Mouse (Mus musculus): ENCODE data around the gene Adnp.
"Not testable (repeated sequence)": the region's sequence is repeated elsewhere in the genome, so short reads cannot be mapped to it uniquely, and the experiment has no call there.

The Adnp gene

DNA sequence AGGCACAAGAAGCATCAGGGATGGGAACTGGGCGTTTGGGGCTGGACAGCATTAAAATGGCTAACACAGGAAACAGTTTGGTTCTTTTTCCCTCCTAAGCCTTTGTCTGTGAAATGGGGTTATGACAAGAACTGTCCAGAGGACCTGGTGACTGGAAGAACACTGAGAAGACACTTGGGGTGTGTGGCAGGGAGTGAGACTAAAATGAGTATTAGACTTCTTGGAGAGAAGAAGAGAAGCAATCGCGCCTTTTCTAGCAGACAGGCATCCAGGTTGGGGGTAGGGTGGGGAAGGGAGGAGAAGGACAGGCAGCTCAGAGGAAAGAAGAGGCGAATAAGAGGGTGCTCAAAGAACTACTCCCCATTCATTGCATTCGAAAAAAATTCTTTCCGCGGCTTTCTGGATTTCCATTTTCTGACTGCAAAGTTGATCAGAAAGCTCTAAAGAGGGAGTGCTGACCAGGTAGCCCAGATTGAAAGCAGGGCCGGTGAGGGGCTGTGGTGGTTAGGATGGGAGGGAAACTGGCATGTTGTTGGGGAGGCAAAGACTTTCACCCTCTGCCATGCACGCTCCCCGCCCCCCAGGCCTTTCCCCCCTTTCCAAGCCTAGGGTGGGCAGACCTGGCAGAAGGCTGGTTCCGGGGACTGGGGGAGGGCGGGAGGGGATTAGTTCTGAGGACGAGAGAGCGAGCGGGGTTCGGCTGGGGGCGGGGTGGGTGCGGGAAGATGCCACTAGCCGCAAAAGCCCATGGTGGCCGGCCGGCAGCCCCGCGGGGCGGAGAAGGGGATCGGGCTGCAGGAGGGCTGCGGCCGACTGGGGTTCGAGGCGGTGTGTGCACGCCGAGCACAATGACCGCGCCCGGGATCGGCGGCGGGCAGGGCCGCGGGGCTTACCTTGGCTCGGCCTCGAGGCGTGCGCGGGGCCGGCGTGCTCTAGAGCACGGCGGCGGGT is 956 bp downstream of the Adnp start:
- DNase-seq (ENCODE audit: low spot score in 2 of 2) = no peak

DNA sequence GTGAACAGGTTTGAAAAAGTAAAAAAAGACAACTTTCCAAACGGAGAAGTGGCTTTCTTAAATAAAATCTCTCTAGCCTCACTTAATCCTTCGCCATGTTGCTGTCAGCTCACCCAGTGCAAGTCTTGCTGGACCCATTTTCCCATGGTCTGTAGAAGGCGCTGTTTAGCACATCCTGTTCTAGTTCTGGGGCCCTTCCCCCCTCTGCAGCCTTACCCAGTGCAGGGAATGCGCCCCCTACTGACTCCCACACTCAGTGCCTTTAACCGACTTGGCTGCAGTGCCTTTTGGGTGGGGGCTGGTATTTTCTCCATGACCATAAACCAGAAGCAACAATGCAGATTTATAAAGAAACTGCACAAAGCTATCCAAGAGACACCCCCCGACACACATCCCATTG is 1.6 kb downstream of the Adnp start:
- peak; percentile 77 to 95 for DNase-seq (ENCODE audit: low spot score in 2 of 2)

- no peak for DNase-seq (ENCODE audit: low spot score in 2 of 2)
Measured at GRCm38 (mm10) chr2:168204476-168204999, 2.4 kb downstream of the Adnp start.

DNA sequence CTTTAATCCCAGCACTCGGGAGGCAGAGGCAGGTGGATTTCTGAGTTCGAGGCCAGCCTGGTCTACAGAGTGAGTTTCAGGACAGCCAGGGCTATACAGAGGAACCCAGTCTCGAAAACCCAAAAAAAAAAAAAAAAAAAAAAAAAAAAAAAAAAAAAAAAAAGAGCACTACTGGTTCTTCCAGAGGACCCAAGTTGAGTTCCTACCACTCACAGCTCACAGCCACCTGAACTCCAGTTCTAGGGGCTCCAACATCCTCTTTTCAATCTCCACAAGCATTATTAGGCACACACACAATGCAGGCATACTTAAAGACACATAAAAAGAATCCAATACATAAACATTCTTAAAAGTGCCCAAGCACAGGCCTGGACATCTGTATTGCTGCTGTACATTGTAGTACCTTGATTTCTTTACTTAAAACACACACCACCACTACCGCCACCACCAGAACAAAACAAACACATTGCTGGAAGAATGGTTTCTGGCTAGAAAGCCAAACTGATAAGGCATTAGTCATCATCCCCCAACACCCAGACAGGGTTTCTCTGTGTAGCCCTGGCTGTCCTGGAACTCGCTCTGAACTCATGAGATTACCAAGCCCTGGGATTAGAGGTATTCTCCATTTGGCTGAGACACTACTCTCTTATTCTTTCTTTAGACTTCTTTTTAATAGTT is 6.8 kb downstream of the Adnp start:
- no peak for DNase-seq (ENCODE audit: low spot score in 2 of 2)

GRCm38 (mm10) chr2:168199476-168199875 is 7.4 kb downstream of the Adnp start:
- no peak for DNase-seq (ENCODE audit: low spot score in 2 of 2)

GRCm38 (mm10) chr2:168198421-168198820 is 8.5 kb downstream of the Adnp start:
- DNase-seq (ENCODE audit: low spot score in 2 of 2) = no peak

DNA sequence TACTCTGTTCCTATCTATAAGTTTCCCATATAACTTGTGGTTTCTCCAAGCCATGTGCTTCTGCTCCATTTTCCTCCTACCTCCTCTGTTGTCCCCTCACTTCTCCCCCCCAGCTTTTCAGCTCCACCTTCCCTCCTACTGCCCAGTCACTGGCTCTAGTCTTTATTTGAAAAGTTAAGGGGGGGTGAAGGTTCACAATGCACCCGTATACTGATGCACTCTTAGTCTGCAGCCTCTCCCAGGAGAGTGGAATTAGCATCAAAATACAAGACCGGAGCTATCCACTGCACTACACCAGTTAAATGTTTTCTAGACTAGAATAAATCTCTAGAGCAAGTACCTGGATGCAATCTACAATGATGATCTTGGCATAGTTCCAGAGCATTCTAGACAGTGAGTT is 11.2 kb downstream of the Adnp start:
- no peak for DNase-seq (ENCODE audit: low spot score in 2 of 2)

GRCm38 (mm10) chr2:168193685-168194084 is 13.2 kb downstream of the Adnp start:
- no peak for DNase-seq (ENCODE audit: low spot score in 2 of 2)

GRCm38 (mm10) chr2:168191856-168192255 is 15.1 kb downstream of the Adnp start:
- no peak for DNase-seq (ENCODE audit: low spot score in 2 of 2)

GRCm38 (mm10) chr2:168175946-168176345 is 31.0 kb downstream of the Adnp start:
- DNase-seq (ENCODE audit: low spot score in 2 of 2) = no peak

GRCm38 (mm10) chr2:168170167-168170685 is 36.7 kb downstream of the Adnp start:
- peak in 1 of 2 experiments; percentile 40 for DNase-seq (ENCODE audit: low spot score in 2 of 2)

DNA sequence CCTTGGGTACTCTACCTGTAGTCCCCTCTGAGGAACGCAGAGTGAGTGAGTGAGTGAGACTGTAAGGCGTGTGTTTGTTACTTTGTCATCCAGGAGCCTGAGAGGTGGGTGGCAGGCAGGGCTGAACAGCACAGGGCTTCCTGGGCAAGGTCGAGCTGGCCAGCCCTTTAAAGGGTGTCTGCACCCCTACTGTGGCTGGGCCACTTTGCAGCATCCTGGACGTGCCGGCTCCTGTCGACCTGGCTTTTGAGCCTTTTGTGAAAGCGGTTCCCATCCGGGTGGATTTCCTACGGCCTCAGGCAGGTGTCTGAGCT is 37.2 kb downstream of the Adnp start:
- no peak for DNase-seq (ENCODE audit: low spot score in 2 of 2)

GRCm38 (mm10) chr2:168168892-168169799 is 37.8 kb downstream of the Adnp start:
- DNase-seq (ENCODE audit: low spot score in 2 of 2) = no peak

DNA sequence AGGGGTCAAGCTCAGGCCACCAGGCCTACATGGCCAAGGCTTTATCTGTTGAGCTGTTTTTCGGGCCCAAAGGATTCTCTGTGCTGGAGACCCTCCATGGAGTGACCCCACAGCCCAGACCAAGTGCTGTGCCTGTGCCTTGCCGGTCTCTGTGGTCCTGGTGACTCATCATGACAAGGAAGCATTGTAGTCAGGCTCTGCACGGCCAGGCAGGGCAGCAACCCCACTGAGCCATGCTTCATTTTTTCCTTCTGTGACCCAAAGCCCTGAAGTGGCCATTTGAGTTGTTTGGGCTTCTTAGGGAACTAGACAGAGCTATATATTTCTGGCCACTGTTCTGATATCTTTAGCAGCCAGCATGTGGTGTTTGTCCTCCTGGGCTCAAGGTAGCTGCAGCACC is 39.1 kb downstream of the Adnp start:
- no peak for DNase-seq (ENCODE audit: low spot score in 2 of 2)

DNA sequence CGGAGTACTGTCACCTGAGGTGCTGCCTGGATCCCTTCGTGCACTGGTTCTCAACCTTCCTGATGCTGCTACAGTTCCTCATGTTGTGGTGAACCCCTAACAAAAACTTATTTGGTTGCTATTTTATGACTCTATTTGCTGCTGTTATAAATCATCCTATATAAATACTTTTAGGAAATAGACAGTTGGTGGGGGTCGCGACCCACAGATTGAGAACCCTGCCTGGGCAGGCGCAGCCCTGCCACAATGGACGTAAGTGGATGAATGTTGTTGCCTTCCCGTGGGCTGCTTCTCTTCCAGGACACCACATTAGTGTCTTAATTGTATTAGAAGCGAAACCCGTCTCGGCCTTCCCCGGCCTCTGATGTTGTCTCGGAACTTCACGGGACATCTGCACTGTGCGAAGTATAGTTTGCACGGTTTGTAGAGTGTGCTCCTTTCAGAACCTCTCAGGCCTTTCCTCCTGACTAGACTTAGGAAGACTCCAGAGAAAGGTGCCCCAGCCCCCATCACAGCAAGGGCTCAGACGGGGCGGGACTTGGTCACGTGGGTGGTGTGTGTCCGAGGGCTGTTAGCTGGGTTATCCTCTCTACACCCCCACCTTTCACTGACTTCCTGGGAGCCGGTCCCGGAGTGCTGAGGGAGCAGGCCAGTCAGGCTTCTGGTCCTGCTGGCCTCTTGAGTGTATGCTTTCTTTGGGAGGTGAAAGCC is 40.0 kb downstream of the Adnp start:
- DNase-seq (ENCODE audit: low spot score in 2 of 2) = no peak

DNA sequence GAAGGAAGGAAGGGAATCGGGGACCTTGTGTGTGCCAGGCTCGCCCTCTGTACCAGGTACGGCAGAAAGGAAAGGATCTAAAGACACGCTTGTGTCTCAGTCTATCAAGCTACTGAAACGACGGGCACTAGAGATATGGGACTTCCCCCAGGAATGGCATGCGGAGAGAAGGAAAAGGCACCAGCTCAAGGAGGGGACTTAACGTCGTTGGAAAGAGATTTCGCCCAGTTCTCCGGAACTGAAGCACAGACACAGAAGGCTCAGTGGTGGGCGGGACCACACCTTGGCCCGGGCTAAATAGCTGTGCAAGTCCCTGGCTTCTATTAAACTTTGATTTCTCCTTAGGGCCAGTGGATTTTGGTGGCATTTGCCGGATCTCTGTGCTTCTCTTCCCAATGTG is 44.9 kb downstream of the Adnp start:
- no peak for DNase-seq (ENCODE audit: low spot score in 2 of 2)

GRCm38 (mm10) chr2:168161514-168161971 is 45.4 kb downstream of the Adnp start:
- DNase-seq (ENCODE audit: low spot score in 2 of 2) = no peak

DNA sequence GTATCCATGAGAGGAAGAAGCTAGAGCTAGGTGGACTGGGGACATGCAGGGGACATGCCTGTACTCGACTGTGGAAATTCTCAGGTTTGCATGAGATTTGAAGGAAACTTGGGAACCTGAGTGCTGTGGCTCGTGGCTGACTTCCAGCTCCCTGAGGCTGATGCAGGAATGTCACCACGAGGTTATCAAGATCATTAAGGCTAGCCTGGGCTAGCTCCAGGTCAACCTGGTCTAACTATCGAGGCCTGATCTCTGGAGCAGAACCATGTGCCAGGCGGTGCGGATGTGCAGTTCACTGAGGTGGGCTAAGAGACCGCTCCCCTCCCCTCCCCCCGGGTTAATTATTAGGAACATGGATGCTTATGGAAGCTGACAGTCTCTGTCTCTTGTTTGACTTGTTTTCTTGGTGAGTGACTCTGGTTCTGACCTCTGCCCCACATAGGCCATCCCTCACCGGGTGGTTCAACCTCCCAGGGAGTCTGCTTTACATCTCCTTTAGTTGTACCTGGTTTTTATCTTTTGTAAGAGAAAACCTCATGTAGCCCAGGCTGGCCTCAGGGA is 46.5 kb downstream of the Adnp start:
- no peak for DNase-seq (ENCODE audit: low spot score in 2 of 2)

GRCm38 (mm10) chr2:168158911-168159711 is 47.8 kb downstream of the Adnp start:
- no peak for DNase-seq (ENCODE audit: low spot score in 2 of 2)

- DNase-seq (ENCODE audit: low spot score in 2 of 2) = not testable (repeated sequence)
Measured at GRCm38 (mm10) chr2:168157974-168158373, 48.9 kb downstream of the Adnp start.

Data from left cerebral cortex, adult 9 months (tissue).